Mouse (Mus musculus): Measurements from ENCODE around the gene 4930550C14Rik.

- no peak for TF ChIP-seq CTCF (IDR thresholded peaks at IDR 0.05; ENCODE audit: borderline replicate concordance, insufficient read depth, low read length)
- no peak for TF ChIP-seq POLR2A (IDR thresholded peaks at IDR 0.05; ENCODE audit: low read depth, low read length)
Measured at GRCm38 (mm10) chr9:53376820-53377219, 25.3 kb upstream of the 4930550C14Rik start.

All from embryonic fibroblast, embryonic 13.5 days (primary cell).